Mouse (Mus musculus): ENCODE results near the gene Ccser1.

Ccser1 gene

GRCm38 (mm10) chr6:61522108-61522507 lies 342.0 kb downstream of the Ccser1 start:
- Histone ChIP-seq H3K36me3 (ENCODE audit: control insufficient read depth, insufficient read depth, low read length, poor library complexity, severe bottlenecking) (no peaks in the 10 kb centered on the region), H3K27me3 (ENCODE audit: control insufficient read depth, insufficient read depth, low read length, poor library complexity, severe bottlenecking) (no peaks in the 10 kb centered on the region; the same call in 1 of the 2 replicates)
- DNase-seq (ENCODE audit: low read depth, low spot score): no peak

DNA sequence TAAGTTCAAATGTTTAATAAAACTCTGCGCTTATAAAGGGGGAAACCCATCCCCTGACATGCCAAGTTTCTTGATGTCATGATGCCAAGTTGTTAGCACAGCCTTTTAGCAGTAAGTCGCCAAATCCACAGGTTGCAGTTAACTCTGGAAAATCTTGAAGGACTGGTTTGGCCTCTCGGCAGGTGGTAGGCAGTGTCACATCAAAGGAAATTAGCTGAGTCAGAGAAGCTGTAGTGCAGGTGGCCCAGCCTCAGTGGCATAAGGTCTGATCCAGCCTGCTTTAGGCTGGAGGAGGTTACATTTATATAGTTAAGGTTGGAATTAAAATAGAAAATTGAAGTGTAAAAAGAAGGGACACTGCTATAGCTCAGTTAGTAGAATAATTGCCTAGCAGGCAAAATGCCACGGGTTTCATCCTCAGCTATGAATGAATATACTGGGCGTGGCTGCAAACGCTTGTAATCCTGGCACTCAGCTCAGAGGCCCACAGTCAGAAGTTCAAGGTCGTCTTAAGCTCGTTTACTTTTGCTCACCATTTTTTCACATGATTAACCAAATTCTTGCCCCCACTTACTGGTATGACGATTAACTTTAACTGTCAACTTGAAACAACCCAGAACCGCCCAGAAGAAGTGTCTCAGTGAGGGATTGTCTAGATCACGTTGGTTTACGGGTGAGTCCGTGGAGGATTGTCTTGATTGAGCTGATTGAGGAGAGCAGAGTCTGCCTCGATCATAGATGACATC lies 343.8 kb downstream of the Ccser1 start:
- no peak for DNase-seq (ENCODE audit: low read depth, low spot score)
- no peaks in the 10 kb centered on the region; the same call in 1 of the 2 replicates for H3K27me3 ChIP-seq (ENCODE audit: control insufficient read depth, insufficient read depth, low read length, poor library complexity, severe bottlenecking)
- no peaks in the 10 kb centered on the region for H3K36me3 ChIP-seq (ENCODE audit: control insufficient read depth, insufficient read depth, low read length, poor library complexity, severe bottlenecking)

DNA sequence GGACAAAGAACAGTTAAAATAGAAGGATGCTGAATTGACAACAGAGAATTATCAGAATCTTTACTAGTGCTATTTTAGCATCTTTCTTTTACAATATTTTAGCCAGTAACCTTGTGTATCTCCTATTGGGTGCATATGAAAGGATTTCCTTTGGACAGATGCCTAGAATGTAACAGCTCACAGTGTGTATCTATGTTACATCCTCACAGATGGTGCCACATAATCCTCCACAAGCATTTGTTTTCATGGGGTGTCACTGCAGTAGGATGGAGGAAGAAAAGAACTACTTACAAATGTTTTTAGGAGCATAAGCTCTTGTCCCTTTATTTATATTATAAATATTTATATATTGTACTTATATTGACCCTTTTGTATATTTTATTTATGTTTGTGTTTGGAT lies 360.6 kb downstream of the Ccser1 start:
- H3K27me3 ChIP-seq (ENCODE audit: control insufficient read depth, insufficient read depth, low read length, poor library complexity, severe bottlenecking): no peaks in the 10 kb centered on the region
- no peak for DNase-seq (ENCODE audit: low read depth, low spot score)
- no peaks in the 10 kb centered on the region for H3K36me3 ChIP-seq (ENCODE audit: control insufficient read depth, insufficient read depth, low read length, poor library complexity, severe bottlenecking)

- DNase-seq (ENCODE audit: low read depth, low spot score): no peak
- H3K36me3 ChIP-seq (ENCODE audit: control insufficient read depth, insufficient read depth, low read length, poor library complexity, severe bottlenecking): no peaks in the 10 kb centered on the region
- H3K27me3 ChIP-seq (ENCODE audit: control insufficient read depth, insufficient read depth, low read length, poor library complexity, severe bottlenecking): no peaks in the 10 kb centered on the region
Observed at GRCm38 (mm10) chr6:61543459-61544044, 363.4 kb downstream of the Ccser1 start.

DNA sequence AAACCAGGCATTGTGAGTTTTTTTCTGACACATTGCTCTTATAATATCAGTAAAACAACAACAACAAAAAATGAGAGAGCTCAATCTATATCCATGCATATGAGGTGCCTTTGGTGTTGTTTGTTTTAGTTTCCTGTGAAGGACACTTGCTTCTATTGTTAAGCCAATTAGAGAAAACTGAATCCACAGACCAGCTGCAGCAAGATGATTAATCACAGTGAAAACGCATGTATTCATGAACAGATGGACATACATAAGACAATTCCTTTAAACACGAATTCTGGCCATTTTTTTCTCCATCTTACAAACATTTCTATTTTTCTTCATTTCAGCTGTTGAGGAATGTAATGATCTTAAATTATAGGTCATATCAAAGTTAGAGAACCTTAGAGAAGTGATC lies 387.4 kb downstream of the Ccser1 start:
- Histone ChIP-seq H3K27me3 (ENCODE audit: control insufficient read depth, insufficient read depth, low read length, poor library complexity, severe bottlenecking) (no peaks in the 10 kb centered on the region), H3K36me3 (ENCODE audit: control insufficient read depth, insufficient read depth, low read length, poor library complexity, severe bottlenecking) (no peaks in the 10 kb centered on the region)
- DNase-seq (ENCODE audit: low read depth, low spot score): no peak

DNA sequence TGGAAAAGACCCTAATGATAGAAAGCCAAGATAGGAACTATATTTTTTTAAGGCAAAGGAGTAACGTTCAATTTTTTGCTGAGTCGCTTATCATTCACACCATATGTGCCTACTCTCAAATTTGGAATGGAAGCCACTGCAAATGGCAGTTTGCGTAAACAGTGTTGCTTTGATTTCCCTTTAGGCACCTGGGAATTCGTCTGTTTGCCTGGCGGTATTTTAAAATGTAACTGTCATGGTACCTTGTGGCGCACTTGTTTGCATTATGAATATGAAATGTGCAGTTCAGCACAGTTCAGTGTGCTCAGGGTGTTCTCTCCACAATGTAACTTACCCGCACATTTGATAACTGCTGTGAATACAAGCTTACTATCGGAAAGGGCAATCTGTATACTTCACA lies 387.8 kb downstream of the Ccser1 start:
- Histone ChIP-seq H3K27me3 (ENCODE audit: control insufficient read depth, insufficient read depth, low read length, poor library complexity, severe bottlenecking) (no peaks in the 10 kb centered on the region), H3K36me3 (ENCODE audit: control insufficient read depth, insufficient read depth, low read length, poor library complexity, severe bottlenecking) (no peaks in the 10 kb centered on the region)
- DNase-seq (ENCODE audit: low read depth, low spot score): no peak

- DNase-seq (ENCODE audit: low read depth, low spot score): no peak
- H3K27me3 ChIP-seq (ENCODE audit: control insufficient read depth, insufficient read depth, low read length, poor library complexity, severe bottlenecking): no peaks in the 10 kb centered on the region
- H3K36me3 ChIP-seq (ENCODE audit: control insufficient read depth, insufficient read depth, low read length, poor library complexity, severe bottlenecking): no peaks in the 10 kb centered on the region
Observed at GRCm38 (mm10) chr6:61581696-61582095, 401.6 kb downstream of the Ccser1 start.

DNA sequence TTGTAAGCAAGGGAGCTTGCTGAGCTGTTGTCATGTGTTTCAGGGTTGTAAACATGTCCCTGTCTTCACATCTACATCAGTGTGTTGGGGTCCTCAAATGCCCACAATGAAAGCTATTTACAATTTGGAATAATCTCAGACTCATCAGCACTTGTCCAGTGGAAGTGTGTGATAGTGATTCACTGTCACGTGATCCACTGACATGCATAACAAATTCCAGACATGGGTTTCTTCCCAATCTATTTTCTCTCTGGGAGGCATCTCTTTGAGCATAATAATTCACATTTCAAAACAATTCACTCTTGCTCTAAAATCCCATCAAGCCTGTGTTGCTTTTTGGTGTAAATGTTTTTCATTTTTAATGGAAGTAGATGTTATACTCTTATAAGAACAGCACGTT lies 408.9 kb downstream of the Ccser1 start:
- DNase-seq (ENCODE audit: low read depth, low spot score): no peak
- Histone ChIP-seq H3K27me3 (ENCODE audit: control insufficient read depth, insufficient read depth, low read length, poor library complexity, severe bottlenecking) (no peaks in the 10 kb centered on the region), H3K36me3 (ENCODE audit: control insufficient read depth, insufficient read depth, low read length, poor library complexity, severe bottlenecking) (no peaks in the 10 kb centered on the region)

GRCm38 (mm10) chr6:61601911-61602310 lies 421.8 kb downstream of the Ccser1 start:
- no peak for DNase-seq (ENCODE audit: low read depth, low spot score)
- Histone ChIP-seq H3K27me3 (ENCODE audit: control insufficient read depth, insufficient read depth, low read length, poor library complexity, severe bottlenecking) (no peaks in the 10 kb centered on the region), H3K36me3 (ENCODE audit: control insufficient read depth, insufficient read depth, low read length, poor library complexity, severe bottlenecking) (no peaks in the 10 kb centered on the region)

DNA sequence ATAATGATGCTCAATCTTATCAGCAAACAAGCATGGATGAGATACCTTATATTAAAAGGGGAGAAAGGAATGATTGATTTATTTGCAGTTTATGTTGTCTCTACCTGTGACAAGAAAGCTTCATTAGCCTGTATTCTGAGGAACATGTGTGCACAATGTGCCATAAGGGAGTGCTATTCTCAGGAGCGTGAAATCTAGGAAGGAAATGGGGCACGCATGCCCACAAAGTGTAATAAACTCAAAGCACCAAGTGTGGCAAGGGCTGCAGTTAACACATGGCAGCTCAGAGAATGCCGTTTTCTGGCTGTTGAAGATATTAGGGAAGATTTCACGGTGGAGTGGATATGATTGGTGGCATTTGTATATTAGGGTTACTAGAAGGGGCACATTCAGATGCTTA lies 434.8 kb downstream of the Ccser1 start:
- H3K27me3 ChIP-seq (ENCODE audit: control insufficient read depth, insufficient read depth, low read length, poor library complexity, severe bottlenecking): no peaks in the 10 kb centered on the region
- no peaks in the 10 kb centered on the region for H3K36me3 ChIP-seq (ENCODE audit: control insufficient read depth, insufficient read depth, low read length, poor library complexity, severe bottlenecking)
- no peak for DNase-seq (ENCODE audit: low read depth, low spot score)

DNA sequence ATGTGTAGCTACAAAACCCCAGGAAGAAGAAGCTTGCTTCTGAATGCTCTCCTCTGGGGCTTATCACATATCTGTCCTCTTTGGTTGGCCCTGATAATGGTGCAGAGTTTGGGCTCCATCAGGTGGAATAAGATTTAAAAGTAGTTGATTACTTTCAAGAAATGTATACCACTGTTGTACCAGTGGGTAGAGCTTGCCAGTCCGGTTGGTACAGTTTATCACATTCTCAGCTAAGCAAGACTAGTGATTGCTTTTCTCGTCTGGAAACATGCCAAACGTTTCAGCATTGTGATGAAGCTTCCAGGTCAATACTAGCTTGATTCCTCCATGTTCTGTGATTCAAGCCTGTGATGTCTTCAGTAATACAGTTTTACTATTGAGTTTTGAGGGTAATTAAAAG lies 441.6 kb downstream of the Ccser1 start:
- no peaks in the 10 kb centered on the region for H3K36me3 ChIP-seq (ENCODE audit: control insufficient read depth, insufficient read depth, low read length, poor library complexity, severe bottlenecking)
- no peaks in the 10 kb centered on the region for H3K27me3 ChIP-seq (ENCODE audit: control insufficient read depth, insufficient read depth, low read length, poor library complexity, severe bottlenecking)
- DNase-seq (ENCODE audit: low read depth, low spot score): no peak

DNA sequence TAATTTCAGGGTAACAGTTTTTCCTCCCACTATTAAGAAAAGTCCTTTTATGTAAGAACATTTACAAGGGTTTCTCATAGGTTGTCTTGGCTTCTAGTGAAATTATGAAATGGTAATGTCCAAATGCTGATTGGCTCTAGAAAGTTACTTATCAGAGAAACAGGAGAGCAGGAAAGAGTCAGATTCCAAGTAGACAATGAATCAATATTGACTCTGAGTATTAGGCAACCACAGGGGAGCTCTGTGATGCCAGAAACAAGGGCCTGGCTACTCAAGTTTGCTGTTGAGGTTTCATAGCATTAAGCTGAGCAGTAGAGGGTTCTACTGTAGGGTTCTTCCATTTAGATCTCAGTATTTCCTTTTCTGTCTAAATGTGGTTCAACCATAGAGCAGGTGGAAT lies 481.3 kb downstream of the Ccser1 start:
- no peak for DNase-seq (ENCODE audit: low read depth, low spot score)
- no peaks in the 10 kb centered on the region for H3K27me3 ChIP-seq (ENCODE audit: control insufficient read depth, insufficient read depth, low read length, poor library complexity, severe bottlenecking)
- no peaks in the 10 kb centered on the region for H3K36me3 ChIP-seq (ENCODE audit: control insufficient read depth, insufficient read depth, low read length, poor library complexity, severe bottlenecking)

DNA sequence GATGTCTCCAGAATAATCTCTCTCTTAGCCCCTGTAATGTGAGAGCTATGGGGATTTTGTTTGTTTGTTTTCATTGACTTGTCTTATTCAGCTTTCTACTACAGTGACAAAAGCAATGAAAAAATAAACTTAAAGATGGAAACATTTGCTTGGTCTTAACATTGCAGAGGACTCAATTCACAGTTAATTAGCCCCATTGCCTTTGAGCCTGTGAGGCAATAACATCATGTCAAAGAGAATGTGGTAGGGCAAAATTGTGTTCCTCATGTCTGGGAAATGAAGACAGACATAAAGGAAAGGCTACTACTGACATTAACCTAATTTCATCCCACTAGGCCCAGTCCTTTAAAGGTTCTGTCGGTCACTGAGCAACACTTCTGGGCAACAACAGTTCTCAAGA lies 484.4 kb downstream of the Ccser1 start:
- no peaks in the 10 kb centered on the region for H3K27me3 ChIP-seq (ENCODE audit: control insufficient read depth, insufficient read depth, low read length, poor library complexity, severe bottlenecking)
- no peak for DNase-seq (ENCODE audit: low read depth, low spot score)
- no peaks in the 10 kb centered on the region for H3K36me3 ChIP-seq (ENCODE audit: control insufficient read depth, insufficient read depth, low read length, poor library complexity, severe bottlenecking)

GRCm38 (mm10) chr6:61687002-61687401 lies 506.9 kb downstream of the Ccser1 start:
- Histone ChIP-seq H3K27me3 (ENCODE audit: control insufficient read depth, insufficient read depth, low read length, poor library complexity, severe bottlenecking) (no peaks in the 10 kb centered on the region), H3K36me3 (ENCODE audit: control insufficient read depth, insufficient read depth, low read length, poor library complexity, severe bottlenecking) (no peaks in the 10 kb centered on the region)
- DNase-seq (ENCODE audit: low read depth, low spot score): no peak

DNA sequence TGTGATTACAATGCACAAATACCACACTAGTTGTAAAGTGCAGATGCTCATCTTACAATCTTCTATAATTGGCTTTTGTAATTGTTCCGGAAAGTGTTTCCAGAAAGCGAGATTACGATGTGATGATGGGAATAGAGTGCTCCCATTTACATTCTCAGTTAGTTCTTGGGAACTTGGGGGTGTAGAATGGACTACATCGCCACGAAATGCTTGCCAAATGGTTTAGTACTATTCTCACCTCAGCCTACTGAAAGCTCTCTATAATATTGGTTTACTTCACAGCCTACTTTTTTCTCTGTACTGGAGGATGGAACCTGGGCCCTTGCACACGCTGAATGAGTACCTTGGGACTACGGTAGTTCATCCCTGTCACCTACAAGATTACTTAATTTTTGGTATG lies 522.9 kb downstream of the Ccser1 start:
- Histone ChIP-seq H3K27me3 (ENCODE audit: control insufficient read depth, insufficient read depth, low read length, poor library complexity, severe bottlenecking) (no peaks in the 10 kb centered on the region), H3K36me3 (ENCODE audit: control insufficient read depth, insufficient read depth, low read length, poor library complexity, severe bottlenecking) (no peaks in the 10 kb centered on the region)
- no peak for DNase-seq (ENCODE audit: low read depth, low spot score)

DNA sequence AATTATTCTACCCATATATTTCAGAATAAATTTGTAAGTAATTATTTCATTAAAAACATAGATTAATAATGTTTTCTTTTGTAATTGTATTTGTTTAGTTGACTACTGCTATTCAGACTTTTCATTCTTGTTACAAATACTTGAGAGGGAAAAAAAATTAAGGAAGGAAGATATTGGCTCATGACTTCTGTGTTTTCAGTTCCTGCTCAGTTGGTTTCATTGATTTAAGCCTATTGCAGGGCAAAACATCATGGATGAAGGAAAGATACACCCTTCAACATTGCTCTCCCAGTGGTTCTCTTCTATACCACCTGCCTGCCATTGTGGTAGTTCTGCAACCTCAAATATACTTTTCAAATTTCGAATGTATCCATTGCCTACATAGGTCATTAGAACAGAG lies 541.1 kb downstream of the Ccser1 start:
- DNase-seq (ENCODE audit: low read depth, low spot score): no peak

More for the DNA sequence above, 541.1 kb downstream of the Ccser1 start:
- Histone ChIP-seq H3K36me3 (ENCODE audit: control insufficient read depth, insufficient read depth, low read length, poor library complexity, severe bottlenecking) (no peaks in the 10 kb centered on the region), H3K27me3 (ENCODE audit: control insufficient read depth, insufficient read depth, low read length, poor library complexity, severe bottlenecking) (no peaks in the 10 kb centered on the region)
